Mouse (Mus musculus) liver, embryonic 12.5 days (tissue): Measurements from ENCODE around the gene Rps6kc1. TPM values are rescaled to one million over a fixed set of nuclear protein-coding genes. Genes with fewer than 3 reads are reported as not detected.
"Not testable (repeated sequence)": the region's sequence is repeated elsewhere in the genome, so short reads cannot be mapped to it uniquely, and the experiment has no call there.

ENCODE experiments used
- ATAC-seq: fragments of 200-750 bp; cut with Nextera tagmentation; 2 replicates; pipeline ENCODE4 v1.8.0; 2017; ENCODE audit warnings: moderate number of reproducible peaks, mild to moderate bottlenecking, moderate library complexity
- H3K27ac ChIP-seq: fragments of 300-500 bp; sonication (generic); 2 replicates; pipeline ENCODE4 v1.5.1; 2016; ENCODE audit warnings: mild to moderate bottlenecking
- H3K27me3 ChIP-seq: fragments of 300-500 bp; sonication (generic); replicated peaks from 2 replicates; pipeline ENCODE4 v1.6.1; 2016; ENCODE audit warnings: mild to moderate bottlenecking, moderate library complexity
- H3K36me3 ChIP-seq: fragments of 300-500 bp; sonication (generic); 2 replicates; pipeline ENCODE4 v1.6.1; 2016; ENCODE audit warnings: mild to moderate bottlenecking, moderate library complexity
- H3K4me1 ChIP-seq: fragments of 300-500 bp; sonication (generic); 2 replicates; pipeline ENCODE4 v1.6.1; 2016
- H3K4me2 ChIP-seq: fragments of 300-500 bp; sonication (generic); 2 replicates; pipeline ENCODE4 v1.6.1; 2016; ENCODE audit warnings: mild to moderate bottlenecking, moderate library complexity
- H3K4me3 ChIP-seq: fragments of 300-500 bp; sonication (generic); 2 replicates; pipeline ENCODE4 v1.5.1; 2016; ENCODE audit warnings: mild to moderate bottlenecking, moderate library complexity
- H3K9ac ChIP-seq: fragments of 300-500 bp; sonication (generic); 2 replicates; pipeline ENCODE4 v1.6.1; 2016; ENCODE audit warnings: mild to moderate bottlenecking, moderate library complexity
- H3K9me3 ChIP-seq: fragments of 300-500 bp; sonication (generic); replicated peaks from 2 replicates; pipeline ENCODE4 v1.6.1; 2016; ENCODE audit warnings: mild to moderate bottlenecking, moderate library complexity
- WGBS: fragments of 180-500 bp; shearing (Covaris S2); methylation state at CpG from one replicate; pipeline ENCODE4 v1.1.7; 2016; ENCODE audit not compliant: insufficient replicate concordance; 5-methylcytosine and 5-hydroxymethylcytosine counted together
- polyA plus RNA-seq: library from polyadenylated mRNA; unstranded; fragments of >200 nt; fragmentation: Nextera tagmentation; extraction: Ambion mirVana; gene quantifications from 2 replicates; pipeline ENCODE4 v1.2.1, GENCODE M21; 2016

The Rps6kc1 gene
- polyA plus RNA-seq, 1 experiment from 2014 or later, result 5.7 TPM

- peak overlapping the region; percentile 88 for H3K9ac ChIP-seq
- peaks cover 26% of the 10 kb centered on the region for H3K4me1 ChIP-seq
- 0 out of 2 replicates have a peak, but pooled peaks cover 6% of the 10 kb centered on the region for H3K27me3 ChIP-seq
- H3K27ac ChIP-seq, result peak overlapping the region; percentile 96
- no peaks in the 10 kb centered on the region for H3K9me3 ChIP-seq
- ATAC-seq, result peak; percentile 97
- peaks cover 5% of the 10 kb centered on the region for H3K36me3 ChIP-seq
- under 1% methylated on average over 32 of the region's 79 CpGs for WGBS
- H3K4me2 ChIP-seq, result peak overlapping the region; percentile 74
- H3K4me3 ChIP-seq, result peak overlapping the region; percentile 76
Observed at GRCm38 (mm10) chr1:190928370-190929009, 16.9 kb upstream of the Rps6kc1 start.

DNA sequence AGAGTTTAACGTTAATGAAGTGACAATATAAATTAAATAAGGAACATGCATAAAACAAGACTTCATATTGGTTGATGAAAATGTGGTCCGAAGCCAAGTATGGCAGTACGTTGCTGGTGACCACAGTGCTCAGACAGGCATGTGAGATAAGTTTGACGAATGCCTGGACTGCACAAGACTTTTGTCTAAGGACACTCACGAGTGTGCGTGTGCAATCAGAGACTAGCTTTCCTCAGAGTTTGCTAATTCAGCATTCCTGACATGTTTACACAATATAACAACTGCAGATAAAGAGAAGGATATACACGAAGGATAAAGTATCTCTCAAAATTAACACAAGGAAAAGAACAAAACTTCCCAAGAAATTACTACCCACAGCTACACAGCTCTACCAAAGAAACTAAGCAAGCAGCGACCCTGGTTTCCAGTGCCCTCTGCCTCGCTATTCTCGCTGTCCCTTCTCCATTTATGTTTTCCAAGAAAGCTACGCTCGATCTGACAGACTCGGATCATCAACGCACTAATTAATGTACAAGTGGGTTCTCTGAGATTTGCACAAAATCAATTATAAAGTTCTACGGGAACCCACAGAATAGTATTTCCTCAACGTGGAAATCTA, 16.3 kb upstream of the Rps6kc1 start:
- WGBS, result 7% methylated on average over 16 of the region's 16 CpGs
- Histone ChIP-seq H3K9me3 (no peaks in the 10 kb centered on the region), H3K4me3 (peak overlapping the region; percentile 76), H3K27me3 (0 out of 2 replicates have a peak, but pooled peaks cover 6% of the 10 kb centered on the region), H3K9ac (peak overlapping the region; percentile 88), H3K4me1 (peaks cover 26% of the 10 kb centered on the region), H3K27ac (peak overlapping the region; percentile 96), H3K36me3 (peaks cover 2% of the 10 kb centered on the region), H3K4me2 (peak overlapping the region; percentile 74)
- peak; percentile 32 for ATAC-seq

DNA sequence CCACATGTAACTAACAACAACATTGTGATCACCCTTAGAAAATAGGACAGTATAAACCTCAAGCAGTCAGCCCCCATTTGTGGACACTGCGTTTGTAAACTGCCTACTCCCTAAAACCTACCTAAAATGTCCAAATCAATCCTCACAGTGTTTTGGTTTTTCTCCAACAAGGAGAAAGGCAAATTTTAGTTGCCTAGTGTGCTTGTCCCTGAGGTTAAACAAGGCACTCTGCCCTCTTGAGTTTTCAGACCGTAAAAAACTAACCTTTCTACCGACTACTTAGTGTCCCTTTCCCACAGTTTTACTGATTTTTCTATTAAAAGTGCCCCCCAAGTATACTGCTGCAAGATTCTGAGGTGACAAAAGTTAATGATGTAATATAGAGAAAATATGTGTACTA, 15.7 kb upstream of the Rps6kc1 start:
- peaks cover 26% of the 10 kb centered on the region for H3K4me1 ChIP-seq
- H3K4me2 ChIP-seq, result peak overlapping the region; percentile 74
- peak overlapping the region; percentile 88; the same call in 1 of the 2 replicates for H3K9ac ChIP-seq
- H3K27ac ChIP-seq, result no peak overlapping the region
- H3K9me3 ChIP-seq, result no peaks in the 10 kb centered on the region
- no peak for ATAC-seq
- peak overlapping the region; percentile 76 for H3K4me3 ChIP-seq
- H3K27me3 ChIP-seq, result 0 out of 2 replicates have a peak, but pooled peaks cover 12% of the 10 kb centered on the region
- H3K36me3 ChIP-seq, result no peaks in the 10 kb centered on the region
- WGBS, result 77% methylated on average over 3 of the region's 3 CpGs

DNA sequence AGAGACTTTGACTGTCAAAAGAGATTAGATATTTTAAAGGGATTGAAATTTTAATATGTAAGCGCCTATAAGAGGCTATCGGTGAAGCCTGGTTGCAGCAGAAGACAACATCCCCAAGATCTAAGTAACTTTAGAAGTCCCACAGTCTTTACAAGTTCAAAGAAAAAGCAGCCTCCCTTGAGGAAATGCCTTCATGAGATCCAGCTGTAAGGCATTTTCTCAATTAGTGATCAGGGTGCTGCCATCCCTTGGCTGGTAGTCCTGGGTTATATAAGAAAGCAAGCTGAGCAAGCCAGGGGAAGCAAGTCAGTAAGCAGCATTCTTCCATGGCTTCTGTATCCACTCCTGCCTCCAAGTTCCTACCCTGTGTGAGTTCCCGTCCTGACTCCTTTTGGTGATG, 13.2 kb upstream of the Rps6kc1 start, which contains the start of gene Angel2:
Angel2 (plus strand) TSS at position 301 of the 400 bp plus-strand sequence.
- H3K4me1 ChIP-seq, result peaks cover 20% of the 10 kb centered on the region
- H3K36me3 ChIP-seq, H3K4me3 ChIP-seq, ATAC-seq, H3K4me2 ChIP-seq, H3K9me3 ChIP-seq, H3K27ac ChIP-seq, H3K9ac ChIP-seq: not testable (repeated sequence)
- WGBS, result 67% methylated on average over 3 of the region's 3 CpGs
- H3K27me3 ChIP-seq, result peaks cover 18% of the 10 kb centered on the region; the same call in 1 of the 2 replicates

- ATAC-seq, result no peak
- no peak overlapping the region for H3K4me3 ChIP-seq
- H3K27me3 ChIP-seq, result peaks cover 12% of the 10 kb centered on the region; the same call in 1 of the 2 replicates
- H3K9me3 ChIP-seq, result no peaks in the 10 kb centered on the region
- no peak overlapping the region for H3K9ac ChIP-seq
- no peak overlapping the region for H3K27ac ChIP-seq
- no peak overlapping the region for H3K4me2 ChIP-seq
- WGBS, result 52% methylated on average over 8 of the region's 8 CpGs
- H3K36me3 ChIP-seq, result no peaks in the 10 kb centered on the region
- H3K4me1 ChIP-seq, result no peaks in the 10 kb centered on the region; the same call in 1 of the 2 replicates
Observed at GRCm38 (mm10) chr1:190919725-190920469, 8.3 kb upstream of the Rps6kc1 start.

DNA sequence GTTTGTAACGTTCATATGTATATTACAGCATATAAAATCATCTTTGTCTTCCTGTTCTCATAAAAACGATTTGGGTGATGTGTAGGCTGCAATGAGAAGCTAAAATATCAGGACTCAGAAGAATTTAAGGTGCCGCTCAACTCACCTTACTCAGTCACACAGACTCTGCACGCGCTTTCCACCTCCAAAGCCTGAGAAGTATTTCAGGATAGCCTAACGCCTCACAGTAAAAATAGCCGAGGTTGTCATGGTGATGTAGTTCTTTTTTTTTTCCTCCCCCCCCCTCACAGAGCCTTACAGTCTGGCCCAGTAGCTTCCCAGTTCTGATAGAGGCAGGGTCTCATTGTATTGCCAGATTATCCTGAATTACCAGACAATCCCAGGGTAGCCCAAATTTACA, 7.4 kb upstream of the Rps6kc1 start:
- WGBS, result 55% methylated on average over 7 of the region's 7 CpGs
- no peak overlapping the region for H3K27ac ChIP-seq
- no peaks in the 10 kb centered on the region for H3K36me3 ChIP-seq
- no peak overlapping the region for H3K4me2 ChIP-seq
- H3K9ac ChIP-seq, result no peak overlapping the region
- no peaks in the 10 kb centered on the region for H3K9me3 ChIP-seq
- no peaks in the 10 kb centered on the region; the same call in 1 of the 2 replicates for H3K4me1 ChIP-seq
- H3K27me3 ChIP-seq, result peaks cover 16% of the 10 kb centered on the region; the same call in 1 of the 2 replicates
- no peak overlapping the region for H3K4me3 ChIP-seq
- no peak for ATAC-seq

DNA sequence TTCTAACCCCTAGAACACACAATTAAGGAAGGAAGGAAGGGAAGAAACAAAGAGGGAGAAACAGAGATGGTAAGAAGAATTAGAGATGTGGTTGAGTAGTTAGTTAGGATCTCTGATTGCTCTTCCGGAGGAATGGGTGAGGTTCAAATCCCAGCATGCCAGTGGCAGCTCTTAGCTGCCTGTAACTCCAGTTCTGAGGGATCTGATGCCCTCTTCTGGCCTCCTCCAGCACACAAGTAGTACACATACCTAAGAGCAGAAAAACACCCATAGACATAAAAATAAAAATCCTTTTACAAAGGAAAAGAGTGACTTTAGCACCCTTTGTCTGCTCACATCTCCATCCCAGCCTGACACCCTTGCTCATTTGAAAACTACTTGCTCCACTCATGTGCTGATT, 1.1 kb upstream of the Rps6kc1 start:
- Histone ChIP-seq H3K36me3 (no peaks in the 10 kb centered on the region), H3K4me2 (peak overlapping the region; percentile 89; the same call in 1 of the 2 replicates), H3K9me3 (no peaks in the 10 kb centered on the region), H3K27me3 (peaks cover 5% of the 10 kb centered on the region; the same call in 1 of the 2 replicates), H3K27ac (no peak overlapping the region), H3K4me3 (no peak overlapping the region), H3K9ac (no peak overlapping the region), H3K4me1 (peaks cover 25% of the 10 kb centered on the region)
- WGBS, result 57% methylated on average over 1 of the region's 1 CpGs
- ATAC-seq, result no peak

DNA sequence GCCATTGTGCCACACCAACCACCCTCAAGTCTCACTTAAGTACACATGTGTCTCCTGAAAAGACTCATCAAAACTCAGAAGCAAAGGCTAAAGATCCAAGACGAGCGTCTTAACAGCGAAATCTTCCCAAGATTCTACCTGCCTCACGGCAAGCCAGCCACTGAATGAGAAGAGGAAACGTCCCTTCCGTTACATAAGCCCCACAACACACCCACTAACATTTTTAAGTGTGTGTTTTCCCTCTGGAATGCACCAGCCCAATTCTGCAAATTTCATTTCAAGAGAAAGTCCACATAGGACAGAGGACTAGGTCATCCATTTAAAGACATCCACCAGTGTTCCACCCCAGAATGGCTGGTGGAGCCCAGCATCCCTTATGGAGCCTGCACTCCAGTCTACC, 734 bp downstream of the Rps6kc1 start:
- H3K27me3 ChIP-seq, result peaks cover 5% of the 10 kb centered on the region; the same call in 1 of the 2 replicates
- H3K4me3 ChIP-seq, result peak overlapping the region; percentile 77
- H3K36me3 ChIP-seq, result no peaks in the 10 kb centered on the region
- ATAC-seq, result no peak
- 69% methylated on average over 6 of the region's 6 CpGs for whole genome bisulfite sequencing
- H3K4me1 ChIP-seq, result peaks cover 25% of the 10 kb centered on the region
- H3K4me2 ChIP-seq, result peak overlapping the region; percentile 89
- no peaks in the 10 kb centered on the region for H3K9me3 ChIP-seq
- H3K27ac ChIP-seq, result no peak overlapping the region
- peak overlapping the region; percentile 73 for H3K9ac ChIP-seq

DNA sequence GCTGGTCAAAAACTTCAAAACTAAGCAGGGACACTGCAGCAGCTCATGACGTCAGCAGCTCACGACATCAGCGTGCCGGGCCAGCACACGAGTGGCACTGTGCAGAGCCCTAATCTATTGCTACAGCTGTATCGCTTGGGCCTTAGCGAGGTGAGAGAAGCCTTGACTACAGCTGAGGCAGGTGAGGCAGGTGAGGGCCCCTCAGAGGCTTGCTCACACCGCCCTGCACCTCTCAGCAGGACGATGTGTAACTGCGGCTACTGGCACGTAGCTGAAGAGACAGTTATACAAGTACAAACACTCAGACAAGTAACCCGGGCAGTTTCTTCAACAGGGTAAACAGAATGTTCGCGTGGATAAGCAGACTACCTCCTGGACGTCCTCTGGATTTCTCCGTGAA, 6.9 kb downstream of the Rps6kc1 start:
- Histone ChIP-seq H3K36me3 (peaks cover 14% of the 10 kb centered on the region), H3K4me3 (no peak overlapping the region), H3K9me3 (no peaks in the 10 kb centered on the region), H3K27ac (no peak overlapping the region), H3K9ac (no peak overlapping the region), H3K27me3 (no peaks in the 10 kb centered on the region), H3K4me2 (no peak overlapping the region), H3K4me1 (no peaks in the 10 kb centered on the region)
- WGBS, result 86% methylated on average over 16 of the region's 16 CpGs
- no peak for ATAC-seq

GRCm38 (mm10) chr1:190904136-190904535, 7.4 kb downstream of the Rps6kc1 start:
- no peaks in the 10 kb centered on the region for H3K27me3 ChIP-seq
- peaks cover 14% of the 10 kb centered on the region for H3K36me3 ChIP-seq
- H3K4me3 ChIP-seq, result no peak overlapping the region
- H3K27ac ChIP-seq, result no peak overlapping the region
- no peaks in the 10 kb centered on the region for H3K9me3 ChIP-seq
- no peak overlapping the region for H3K4me2 ChIP-seq
- no peak for ATAC-seq
- 84% methylated on average over 3 of the region's 3 CpGs for WGBS
- no peaks in the 10 kb centered on the region for H3K4me1 ChIP-seq
- no peak overlapping the region for H3K9ac ChIP-seq

DNA sequence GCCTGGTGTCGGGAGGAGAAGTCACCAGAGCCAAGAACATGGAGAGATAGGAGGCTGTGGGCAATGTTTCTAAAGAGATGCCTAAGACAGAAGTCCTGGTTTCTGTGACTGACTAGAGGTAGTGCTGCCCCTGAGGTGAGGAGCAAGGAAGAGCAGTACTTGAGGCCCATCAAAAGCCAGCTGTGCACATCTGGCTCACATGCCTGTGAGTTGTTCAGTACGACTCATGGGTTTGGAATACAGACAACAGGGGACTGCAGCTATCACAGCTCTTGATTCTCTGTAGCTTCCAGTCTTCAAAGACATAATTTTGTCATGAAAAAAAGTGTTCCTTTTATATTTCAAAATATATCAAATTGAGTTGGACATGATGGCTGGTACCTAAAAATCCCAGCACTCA, 10.5 kb downstream of the Rps6kc1 start:
- Histone ChIP-seq H3K4me1 (0 out of 2 replicates have a peak, but pooled peaks cover 2% of the 10 kb centered on the region), H3K27ac (no peak overlapping the region), H3K36me3 (peaks cover 30% of the 10 kb centered on the region), H3K4me3 (no peak overlapping the region), H3K4me2 (no peak overlapping the region), H3K9ac (no peak overlapping the region), H3K9me3 (no peaks in the 10 kb centered on the region), H3K27me3 (no peaks in the 10 kb centered on the region)
- 68% methylated on average over 2 of the region's 2 CpGs for WGBS
- ATAC-seq, result no peak
